ENCODE assay signal across 9 mouse cellular contexts in the genomic region with DNA sequence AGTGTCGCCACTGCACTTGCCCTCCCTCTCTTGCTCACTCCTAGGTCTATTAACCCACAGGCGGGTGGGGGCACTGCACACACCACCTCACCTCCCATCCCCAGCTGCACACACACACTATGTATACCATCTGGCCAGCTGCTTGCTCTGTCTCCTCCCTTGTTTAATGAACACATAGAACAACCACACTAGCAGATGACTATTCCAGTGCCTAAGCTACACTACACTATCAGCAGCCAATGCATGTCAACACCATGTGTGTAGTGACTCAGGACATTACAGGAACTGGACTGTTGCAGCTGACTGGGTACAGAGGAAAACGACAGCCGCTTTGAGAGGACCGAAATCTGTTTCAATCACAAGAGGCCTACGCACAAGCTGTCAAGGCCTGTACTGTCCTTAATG. TPM values are rescaled to one million over a fixed set of nuclear protein-coding genes. Genes with fewer than 3 reads are reported as not detected.
A peak's percentile ranks its signal among the peaks of the same experiment; 100 is the strongest.
DNase-seq lines count a peak whose midpoint lies in the region; ATAC-seq and TF ChIP-seq lines count a peak whose summit lies in the region.
"Had no signal": no experiment of that assay in that cellular context is flagged by ENCODE, and none has a peak within 500 bp of the region (broad histone marks: within the 10 kb centered on the region; RNA-seq: fewer than 3 reads in every experiment).

No protein-coding gene starts in this region.

- TF ChIP-seq POLR2A in heart, adult 2 months (IDR thresholded peaks at IDR 0.05; ENCODE audit: insufficient read depth, low read depth, low read length), result no peak

- no peaks in the 10 kb centered on the region for H3K79me2 ChIP-seq in heart, adult 2 months (replicated peaks; ENCODE audit: control insufficient read depth, insufficient read depth, low read length)

- H3K9ac ChIP-seq in kidney, embryonic 14.5 days (ENCODE audit: low read depth, low read length), result no peak overlapping the region
- H3K9ac ChIP-seq in heart, adult 2 months (ENCODE audit: low read depth, low read length), result no peak overlapping the region

- H3K9me3 ChIP-seq in kidney, embryonic 14.5 days (ENCODE audit: control insufficient read depth, low read length), result no peaks in the 10 kb centered on the region

- no peaks in the 10 kb centered on the region for H3K27me3 ChIP-seq in kidney, embryonic 14.5 days (ENCODE audit: control insufficient read depth, insufficient read depth, low read length)
- no peaks in the 10 kb centered on the region for H3K27me3 ChIP-seq in heart, adult 2 months (ENCODE audit: control insufficient read depth, insufficient read depth, low read length)
- H3K27me3 ChIP-seq: Patski had no signal

- H3K4me2 ChIP-seq in kidney, embryonic 14.5 days (replicated peaks; ENCODE audit: low read depth, low read length), result no peak overlapping the region

- intact Hi-C loops in heart, adult 2 months (cut with DNase I), result no loop called here

- H3K27ac ChIP-seq in kidney, embryonic 14.5 days (ENCODE audit: low read depth, low read length), result no peak overlapping the region
- no peak overlapping the region for H3K27ac ChIP-seq in heart, adult 2 months

- peak; percentile 32 for ATAC-seq in kidney, embryonic 14.5 days (ENCODE audit: low FRiP score, low TSS enrichment)
- peak; percentile 45; the same call in 1 of the 2 replicates for ATAC-seq in granulocyte monocyte progenitor cell, adult 5-6 weeks (replicated peaks; ENCODE audit: poor library complexity, severe bottlenecking)
- ATAC-seq: Patski had no signal

- no peak for TF ChIP-seq CTCF in heart, adult 2 months (IDR thresholded peaks at IDR 0.05)

- H3K36me3 ChIP-seq in kidney, embryonic 14.5 days (ENCODE audit: control insufficient read depth, insufficient read depth, low read length), result peaks cover 38% of the 10 kb centered on the region
- H3K36me3 ChIP-seq in heart, adult 2 months (ENCODE audit: control insufficient read depth, insufficient read depth, low read length), result no peaks in the 10 kb centered on the region; the same call in 1 of the 2 replicates

- 83% methylated on average over 6 of the region's 6 CpGs for WGBS in kidney, embryonic 14.5 days
- 82% methylated on average over 6 of the region's 6 CpGs for WGBS in heart, adult 2 months

- DNase-seq in kidney, adult 9 months, result no peak
- DNase-seq in right cerebral cortex, adult 18-20 months, result peak; percentile 51
- no peak for DNase-seq in right cerebral cortex, postnatal 4 days
- DNase-seq in natural killer cell, adult 2 months (ENCODE audit: low spot score in 2 of 2), result no peak
- DNase-seq in heart, adult 2 months, result no peak
- DNase-seq: lung, postnatal 4 days had no signal

- no peak for TF ChIP-seq EP300 in heart, adult 2 months (IDR thresholded peaks at IDR 0.05; ENCODE audit: insufficient read depth, low read depth, low read length)

- H3K4me1 ChIP-seq in kidney, embryonic 14.5 days (ENCODE audit: control insufficient read depth, insufficient read depth, low read length), result no peaks in the 10 kb centered on the region
- no peaks in the 10 kb centered on the region for H3K4me1 ChIP-seq in heart, adult 2 months (ENCODE audit: control insufficient read depth, insufficient read depth, low read length)

- H3K4me3 ChIP-seq in kidney, embryonic 14.5 days (ENCODE audit: low read length), result no peak overlapping the region
- no peak overlapping the region for H3K4me3 ChIP-seq in heart, adult 2 months

RNA-seq across cellular contexts. Expression of gene Scaf11, which starts 51.9 kb away (rescaled TPM):
- 86.1 and 115 TPM in 2 replicates for polyA plus RNA-seq in kidney, embryonic 14.5 days (2014; fragmentation: Nextera tagmentation; extraction: Ambion mirVana)
- 88.4 and 105 TPM in 2 replicates for total RNA-seq in granulocyte monocyte progenitor cell, adult 5-6 weeks (2014; fragmentation: Nextera tagmentation)
- total RNA-seq in granulocyte monocyte progenitor cell, adult 5-6 weeks (2017), result 126 and 137 TPM in 2 replicates
- 10 to 100 TPM; 45.9 to 54.0 TPM for total RNA-seq in heart, adult 2 months (2021)
- polyA plus RNA-seq in heart, adult 2 months (2012; rRNA removed), result 9.6 and 16.8 TPM in 2 replicates
